Mouse (Mus musculus): Measurements from ENCODE around the gene Ccndbp1.

DNA sequence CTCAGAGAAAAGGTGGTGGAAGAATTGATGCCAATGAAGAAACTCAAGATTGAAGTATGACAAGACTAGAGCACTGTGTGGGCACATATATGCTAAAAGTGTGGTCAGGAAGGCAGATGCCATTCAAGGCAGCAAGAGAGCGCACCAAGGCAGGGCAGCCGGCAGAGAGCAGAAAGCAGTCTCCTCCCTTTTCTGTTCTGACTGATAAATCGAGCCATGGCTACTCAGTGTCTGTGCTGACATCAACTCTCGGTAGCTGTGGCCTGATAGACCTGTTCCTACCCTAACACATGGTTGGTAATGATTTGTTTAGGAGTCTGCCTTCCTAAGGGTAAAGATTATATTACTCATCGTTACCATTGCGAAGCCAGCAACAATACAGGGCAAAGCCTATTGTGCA is 47.7 kb downstream of the Ccndbp1 start:
- no peak for TF ChIP-seq CTCF (conservative IDR thresholded peaks at IDR 0.05 in 1 of 2, IDR thresholded peaks at IDR 0.05 in 1 of 2; ENCODE audit: low read depth in 2 of 2, low read length in 2 of 2)
- no peak for TF ChIP-seq MAX (IDR thresholded peaks at IDR 0.05; ENCODE audit: low read length)
- no peak for TF ChIP-seq ZMIZ1 (IDR thresholded peaks at IDR 0.05; ENCODE audit: low read depth, low read length)
- TF ChIP-seq E2F4 (IDR thresholded peaks at IDR 0.05; ENCODE audit: insufficient replicate concordance, low read depth, low read length), result no peak

Measured in CH12.LX (cell line).